Mouse (Mus musculus) frontal cortex, postnatal 14 days (tissue): ENCODE data around the gene Rictor.
"Not testable (repeated sequence)": the region's sequence is repeated elsewhere in the genome, so short reads cannot be mapped to it uniquely, and the experiment has no call there.

Source experiments
- DNase-seq, 2 experiments: peaks; one replicate each; pipeline ENCODE4 v3.0.0; 2022; ENCODE audit warnings: low spot score in 2 of 2

The Rictor gene

GRCm38 (mm10) chr15:6733076-6733475 lies 24.9 kb downstream of the Rictor start:
- DNase-seq, result no peak

- no peak for DNase-seq
Observed at GRCm38 (mm10) chr15:6739180-6739579, 31.0 kb downstream of the Rictor start.

GRCm38 (mm10) chr15:6742337-6743025 lies 34.3 kb downstream of the Rictor start:
- no peak for DNase-seq

GRCm38 (mm10) chr15:6743723-6744122 lies 35.5 kb downstream of the Rictor start:
- no peak for DNase-seq

GRCm38 (mm10) chr15:6746301-6746983 lies 38.3 kb downstream of the Rictor start:
- DNase-seq, result not testable (repeated sequence)

- no peak for DNase-seq
Observed at GRCm38 (mm10) chr15:6747001-6747400, 38.8 kb downstream of the Rictor start.

GRCm38 (mm10) chr15:6754400-6754799 lies 46.2 kb downstream of the Rictor start:
- DNase-seq, result no peak

- DNase-seq, result no peak
Observed at GRCm38 (mm10) chr15:6772265-6772664, 64.1 kb downstream of the Rictor start.

- no peak for DNase-seq
Observed at GRCm38 (mm10) chr15:6786212-6786611, 78.0 kb downstream of the Rictor start.

- DNase-seq, result no peak
Observed at GRCm38 (mm10) chr15:6787236-6787635, 79.1 kb downstream of the Rictor start.

- no peak for DNase-seq
Observed at GRCm38 (mm10) chr15:6790011-6790410, 81.8 kb downstream of the Rictor start.

GRCm38 (mm10) chr15:6791648-6792047 lies 83.5 kb downstream of the Rictor start:
- no peak for DNase-seq

GRCm38 (mm10) chr15:6792846-6793245 lies 84.7 kb downstream of the Rictor start:
- no peak for DNase-seq

- DNase-seq, result not testable (repeated sequence)
Observed at GRCm38 (mm10) chr15:6801212-6801611, 93.0 kb downstream of the Rictor start.

GRCm38 (mm10) chr15:6815807-6816206 lies 107.6 kb downstream of the Rictor start:
- no peak for DNase-seq

- DNase-seq, result no peak
Observed at GRCm38 (mm10) chr15:6840199-6840598, 132.0 kb downstream of the Rictor start.

GRCm38 (mm10) chr15:6849851-6850250 lies 141.7 kb downstream of the Rictor start:
- DNase-seq, result no peak
